Mouse (Mus musculus) brain, adult 10 weeks (tissue): ENCODE measurements around the gene Vsx2. TPM values are rescaled to one million over a fixed set of nuclear protein-coding genes. Genes with fewer than 3 reads are reported as not detected.

Experiments used
- polyA plus RNA-seq: library from polyadenylated mRNA; stranded (reverse); fragments of 350-450 nt; fragmentation: Illumina TruSeq; extraction: RNeasy Lipid Tissue Mini Kit (QIAGEN cat#74804); gene quantifications from one replicate; pipeline ENCODE4 v1.2.3, GENCODE M21; 2015; ENCODE audit warnings: low read depth, low replicate concordance

Vsx2 gene
- polyA plus RNA-seq = 0.31 TPM

DNA sequence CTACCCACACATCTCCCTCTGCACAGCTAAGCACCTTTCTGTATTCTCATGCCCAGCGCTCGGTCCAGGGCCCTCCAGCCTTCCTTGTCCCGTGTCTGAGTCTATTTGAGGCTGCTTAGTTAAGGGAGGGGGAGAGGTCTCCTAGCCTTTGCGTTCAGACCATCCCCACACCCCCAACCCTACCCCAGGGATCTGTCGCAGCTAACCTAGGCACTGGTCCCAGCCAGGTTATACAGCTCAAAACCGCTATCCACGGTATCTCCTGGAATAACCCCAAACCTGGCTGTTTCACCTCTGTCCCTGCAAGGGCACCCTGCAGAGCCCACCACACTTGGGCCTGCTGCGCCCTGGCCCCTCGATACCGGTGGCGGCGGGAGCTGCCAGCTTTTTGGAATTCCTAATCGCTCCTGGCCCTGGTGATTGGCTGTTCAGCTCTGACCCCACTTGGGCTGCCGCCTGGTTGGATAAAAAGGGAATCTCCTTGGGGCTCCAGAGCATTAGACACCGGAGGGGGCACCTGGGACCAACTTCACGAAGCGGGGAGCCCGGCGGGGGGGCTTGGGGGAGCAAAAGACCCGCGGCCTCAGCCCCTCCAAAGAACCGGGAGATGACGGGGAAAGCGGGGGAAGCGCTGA, at the start of gene Vsx2:
Gene Vsx2 (plus strand): TSS at position 427 of the 635 bp plus-strand sequence.

DNA sequence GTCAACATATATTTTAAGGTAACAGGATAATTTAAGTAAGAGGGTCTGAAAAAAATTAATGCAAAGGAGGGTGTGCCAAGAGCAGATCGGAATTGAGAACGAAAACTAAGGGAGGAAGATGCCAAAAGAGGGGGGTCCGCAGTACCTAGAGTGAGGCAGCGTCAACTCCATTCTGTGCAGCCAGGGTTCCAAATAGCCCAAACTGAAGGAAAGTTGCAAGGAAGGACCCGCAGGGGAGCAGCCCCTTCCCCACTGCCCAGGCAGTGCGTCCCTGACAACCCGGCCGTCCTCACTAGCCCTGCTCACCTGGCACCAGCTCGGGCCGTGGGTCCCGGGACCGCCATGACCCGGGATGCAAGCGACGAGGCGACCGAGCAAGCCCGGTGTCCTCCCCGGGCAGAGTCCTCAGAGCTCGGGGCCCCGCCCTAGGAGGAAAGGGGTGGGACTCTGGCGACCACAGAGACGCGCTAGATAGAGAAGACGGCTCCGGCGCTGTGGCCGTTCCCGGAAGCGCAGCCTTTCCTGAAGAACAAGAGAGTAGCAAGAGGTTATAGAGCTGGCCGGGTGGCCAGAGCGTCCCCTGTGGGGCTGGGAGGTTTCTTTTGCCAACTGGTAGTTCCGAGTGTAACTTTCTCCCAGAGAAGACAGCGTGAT, 47.5 kb downstream of the Vsx2 start, which contains the start of gene Abcd4:
Gene Abcd4 (minus strand): TSS at position 437 of the 654 bp plus-strand sequence.

DNA sequence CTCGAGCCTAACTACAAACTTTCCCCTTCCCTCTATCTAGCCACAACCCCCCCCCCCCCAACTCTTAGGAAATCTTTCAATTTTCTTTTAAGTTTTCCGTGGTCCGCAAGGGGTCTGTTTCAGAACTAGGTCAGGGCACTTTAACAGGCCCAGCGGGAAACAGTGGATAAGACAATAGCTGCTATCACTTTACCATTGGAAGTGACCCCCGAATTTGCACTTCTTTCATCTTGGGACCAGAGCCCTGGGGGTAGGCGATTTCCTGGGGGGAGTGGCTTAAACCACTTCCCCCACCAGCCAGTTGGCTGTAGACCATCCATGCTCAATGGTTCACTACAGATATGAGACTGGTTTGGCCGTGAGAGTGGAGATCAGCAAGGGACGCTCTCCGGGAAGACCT, 71.1 kb downstream of the Vsx2 start, which contains the start of gene Vrtn:
Gene Vrtn (plus strand): TSS at position 366 of the 400 bp plus-strand sequence.

Other genes starting within 250 kb of the Vsx2 start
- 31.8 TPM for gene Coq6, start 208.1 kb upstream of the Vsx2 start, polyA plus RNA-seq
- gene Fam161b, start 207.9 kb upstream of the Vsx2 start, polyA plus RNA-seq = 13.5 TPM
- 26.6 TPM for gene Entpd5, start 160.7 kb upstream of the Vsx2 start, polyA plus RNA-seq
- 9.5 TPM for gene Bbof1, start 160.7 kb upstream of the Vsx2 start, polyA plus RNA-seq
- gene Rnf113a2, start 152.6 kb upstream of the Vsx2 start, polyA plus RNA-seq = 15.8 TPM
- 59.5 TPM for gene Aldh6a1, start 118.8 kb upstream of the Vsx2 start, polyA plus RNA-seq
- gene Lin52, start 118.3 kb upstream of the Vsx2 start, polyA plus RNA-seq = 31.9 TPM
- gene Abcd4, start 47.7 kb downstream of the Vsx2 start, polyA plus RNA-seq = 17.4 TPM
- gene Vrtn, start 71.3 kb downstream of the Vsx2 start, polyA plus RNA-seq = not detected
- 46.1 TPM for gene Syndig1l, start 129.1 kb downstream of the Vsx2 start, polyA plus RNA-seq
- gene Npc2, start 203.4 kb downstream of the Vsx2 start, polyA plus RNA-seq = 56.7 TPM
- 129 TPM for gene Isca2, start 203.5 kb downstream of the Vsx2 start, polyA plus RNA-seq